Mouse (Mus musculus) liver, embryonic 11.5 days (tissue): ENCODE data around the gene Lipm. TPM values are rescaled to one million over a fixed set of nuclear protein-coding genes. Genes with fewer than 3 reads are reported as not detected.

Experiments
- ATAC-seq: fragments of 200-750 bp; cut with Nextera tagmentation; replicated peaks from 2 replicates; pipeline ENCODE4 v1.8.0; 2017; ENCODE audit warnings: moderate number of reproducible peaks, mild to moderate bottlenecking, moderate TSS enrichment, moderate library complexity; ENCODE audit not compliant: low FRiP score
- DNase-seq: peaks from one replicate; pipeline ENCODE4 v3.0.0-alpha.2; 2017; ENCODE audit warnings: low spot score
- H3K27ac ChIP-seq: fragments of 300-500 bp; sonication (generic); 2 replicates; pipeline ENCODE4 v1.5.1; 2014; ENCODE audit warnings: mild to moderate bottlenecking, low read depth, low read length, control low read depth
- H3K27me3 ChIP-seq: fragments of 300-500 bp; sonication (generic); replicated peaks from 2 replicates; pipeline ENCODE4 v1.6.1; 2014; ENCODE audit warnings: low read length, mixed read lengths; ENCODE audit not compliant: control insufficient read depth, insufficient read depth
- H3K36me3 ChIP-seq: fragments of 300-500 bp; sonication (generic); 2 replicates; pipeline ENCODE4 v1.6.1; 2014; ENCODE audit warnings: mild to moderate bottlenecking, low read length, moderate library complexity, mixed read lengths; ENCODE audit not compliant: control insufficient read depth, insufficient read depth
- H3K4me1 ChIP-seq: fragments of 300-500 bp; sonication (generic); replicated peaks from 2 replicates; pipeline ENCODE4 v1.6.1; 2014; ENCODE audit warnings: low read length, mixed read lengths; ENCODE audit not compliant: control insufficient read depth, insufficient read depth
- H3K4me2 ChIP-seq: fragments of 300-500 bp; sonication (generic); 2 replicates; pipeline ENCODE4 v1.6.1; 2014; ENCODE audit warnings: mild to moderate bottlenecking, control low read depth, moderate library complexity
- H3K4me3 ChIP-seq: fragments of 300-500 bp; sonication (generic); 2 replicates; pipeline ENCODE4 v1.5.1; 2014; ENCODE audit warnings: low read depth, low read length, control low read depth
- H3K9ac ChIP-seq: fragments of 300-500 bp; sonication (generic); 2 replicates; pipeline ENCODE4 v1.6.1; 2014; ENCODE audit warnings: low read depth, low read length, control low read depth
- H3K9me3 ChIP-seq: fragments of 300-500 bp; sonication (generic); 2 replicates; pipeline ENCODE4 v1.6.1; 2016; ENCODE audit warnings: low read length, inconsistent platforms, mixed read lengths; ENCODE audit not compliant: control insufficient read depth
- WGBS: fragments of 180-500 bp; shearing (Covaris S2); extraction: QIAGEN DNeasy Blood & Tissue Kit; methylation state at CpG from one replicate; pipeline ENCODE4 v1.1.7; 2014; 5-methylcytosine and 5-hydroxymethylcytosine counted together
- polyA plus RNA-seq: library from polyadenylated mRNA; unstranded; fragments of >200 nt; fragmentation: Nextera tagmentation; extraction: Ambion mirVana; gene quantifications from 2 replicates; pipeline ENCODE4 v1.2.1, GENCODE M21; 2014

Gene Lipm
- polyA plus RNA-seq, 1 experiment from 2014 or later: not detected

DNA sequence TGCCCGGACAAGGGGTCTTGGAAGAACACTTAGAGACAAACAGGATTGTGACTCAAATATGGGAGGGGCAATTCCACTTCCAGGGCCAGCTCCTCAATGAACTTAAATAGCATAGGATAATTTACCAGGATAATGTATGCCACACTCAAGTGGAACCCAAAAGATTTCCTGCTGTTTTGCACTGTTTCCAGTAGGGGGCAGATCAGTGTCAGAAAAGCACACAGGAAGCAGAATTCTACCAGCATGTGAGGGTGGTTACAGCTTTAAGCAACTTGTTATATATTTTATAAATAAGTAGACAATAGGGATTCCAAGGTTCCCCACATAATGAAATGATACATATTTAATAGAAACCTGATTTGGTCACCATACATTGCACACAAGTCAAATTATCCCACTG, 51.2 kb downstream of the Lipm start:
- H3K4me3 ChIP-seq: no peak overlapping the region
- H3K36me3 ChIP-seq: no peaks in the 10 kb centered on the region
- DNase-seq (no peak), ATAC-seq (no peak)
- no peak overlapping the region for H3K27ac ChIP-seq
- no peaks in the 10 kb centered on the region for H3K4me1 ChIP-seq
- H3K9me3 ChIP-seq: no peaks in the 10 kb centered on the region
- no peak overlapping the region for H3K9ac ChIP-seq
- no peaks in the 10 kb centered on the region for H3K27me3 ChIP-seq
- no peak overlapping the region for H3K4me2 ChIP-seq
- WGBS: 75% methylated on average over 1 of the region's 1 CpGs

DNA sequence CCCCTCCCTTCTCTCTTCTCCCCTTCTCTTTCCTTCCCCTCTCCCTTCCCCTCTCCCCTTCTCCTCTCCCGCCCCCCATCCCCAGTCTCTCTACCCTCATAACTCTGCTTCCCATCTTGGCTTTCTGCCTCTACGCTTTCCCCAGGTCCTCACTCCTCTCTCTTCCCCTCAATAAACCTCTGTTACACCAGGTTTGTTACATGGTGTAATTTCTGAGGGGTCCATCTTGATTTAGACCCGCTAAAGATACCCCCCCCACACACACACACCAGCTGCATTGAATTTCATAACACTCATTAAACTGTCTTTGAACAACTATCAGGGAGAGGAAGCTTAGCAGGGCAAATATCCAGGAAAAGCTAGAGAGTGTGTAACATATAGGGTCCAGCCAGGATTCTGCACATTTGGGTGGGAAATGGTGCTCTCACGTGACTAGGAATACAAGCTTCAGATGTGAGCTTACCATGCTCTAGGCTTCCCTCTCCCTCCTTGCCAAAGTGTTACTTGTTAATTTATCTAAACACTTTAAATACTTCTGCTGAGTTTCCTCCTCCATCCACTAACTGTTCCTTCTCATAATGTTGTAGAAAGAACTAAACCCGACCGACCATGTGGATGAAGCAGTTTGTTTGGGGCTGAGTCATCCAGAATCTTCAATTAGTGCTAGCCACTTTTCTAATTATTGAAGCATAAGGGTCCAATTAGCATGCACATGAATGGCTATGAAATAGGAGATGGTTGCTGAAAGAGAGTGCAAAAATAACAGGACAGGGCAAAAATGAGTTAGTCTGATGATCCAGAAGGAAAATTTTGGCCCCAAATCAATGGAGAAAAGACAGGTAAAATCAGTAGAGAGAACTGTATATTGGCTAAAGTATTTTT, 52.8 kb downstream of the Lipm start:
- Histone ChIP-seq H3K4me3 (no peak overlapping the region), H3K4me2 (no peak overlapping the region), H3K9ac (no peak overlapping the region), H3K4me1 (no peaks in the 10 kb centered on the region), H3K9me3 (no peaks in the 10 kb centered on the region), H3K36me3 (no peaks in the 10 kb centered on the region), H3K27me3 (no peaks in the 10 kb centered on the region), H3K27ac (no peak overlapping the region)
- WGBS: 76% methylated on average over 6 of the region's 6 CpGs
- DNase-seq (no peak), ATAC-seq (no peak)

DNA sequence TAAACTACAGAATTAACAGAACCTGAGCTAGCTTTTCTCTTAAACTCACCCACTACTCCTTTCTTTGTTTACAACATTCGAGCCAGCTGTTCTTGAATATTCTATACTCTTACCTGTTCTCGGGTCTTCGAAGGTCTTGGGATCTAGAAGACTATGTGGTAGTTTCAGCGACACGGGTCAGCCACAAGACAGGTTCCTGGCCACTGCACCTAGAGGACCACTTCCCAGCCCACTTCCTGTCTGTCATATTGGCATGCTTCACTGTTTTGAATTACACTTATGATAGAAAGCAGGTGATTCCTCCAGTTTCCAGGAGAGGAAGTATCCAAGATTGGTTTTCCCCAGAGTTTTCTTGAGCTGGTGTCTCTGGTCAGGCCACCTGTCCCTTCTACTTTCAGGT, 62.0 kb downstream of the Lipm start:
- H3K9me3 ChIP-seq: no peaks in the 10 kb centered on the region
- WGBS: 76% methylated on average over 5 of the region's 5 CpGs
- H3K4me1 ChIP-seq: no peaks in the 10 kb centered on the region

DNA sequence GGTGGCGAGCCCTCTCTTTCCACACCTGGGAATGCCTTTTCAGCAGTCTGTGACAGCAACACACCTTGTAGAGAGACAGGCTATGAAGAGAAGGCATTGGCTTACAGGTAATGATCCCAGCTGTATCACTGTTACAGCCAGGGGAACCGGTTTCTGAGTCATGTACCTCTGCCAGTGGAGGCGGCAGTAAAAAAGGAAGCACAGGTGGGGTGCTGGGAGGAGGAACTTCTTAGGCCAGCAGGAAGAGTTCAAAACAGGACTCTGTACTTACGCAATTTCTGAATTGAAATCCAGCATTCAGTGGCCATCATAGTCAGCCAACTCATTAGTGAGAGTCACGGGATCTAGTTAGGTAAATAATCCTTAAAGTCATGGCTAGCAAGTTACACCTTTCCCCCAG, 65.2 kb downstream of the Lipm start, which contains the start of gene Ankrd22:
TSS of gene Ankrd22 (minus strand) at position 163 of the 400 bp plus-strand sequence.
- Histone ChIP-seq H3K36me3 (no peaks in the 10 kb centered on the region), H3K4me3 (no peak within 1 kb of the TSS), H3K9me3 (no peaks in the 10 kb centered on the region), H3K4me1 (no peaks in the 10 kb centered on the region), H3K9ac (no peak within 1 kb of the TSS), H3K27me3 (no peaks in the 10 kb centered on the region), H3K4me2 (no peak within 1 kb of the TSS), H3K27ac (no peak within 1 kb of the TSS)
- WGBS: 53% methylated on average over 5 of the region's 5 CpGs
- ATAC-seq (no peak), DNase-seq (no peak)

More for the DNA sequence above, 62.0 kb downstream of the Lipm start:
- no peak overlapping the region for H3K27ac ChIP-seq
- ATAC-seq (no peak), DNase-seq (no peak)
- no peak overlapping the region for H3K4me3 ChIP-seq
- H3K36me3 ChIP-seq: no peaks in the 10 kb centered on the region
- H3K4me2 ChIP-seq: no peak overlapping the region
- no peaks in the 10 kb centered on the region for H3K27me3 ChIP-seq
- H3K9ac ChIP-seq: no peak overlapping the region

DNA sequence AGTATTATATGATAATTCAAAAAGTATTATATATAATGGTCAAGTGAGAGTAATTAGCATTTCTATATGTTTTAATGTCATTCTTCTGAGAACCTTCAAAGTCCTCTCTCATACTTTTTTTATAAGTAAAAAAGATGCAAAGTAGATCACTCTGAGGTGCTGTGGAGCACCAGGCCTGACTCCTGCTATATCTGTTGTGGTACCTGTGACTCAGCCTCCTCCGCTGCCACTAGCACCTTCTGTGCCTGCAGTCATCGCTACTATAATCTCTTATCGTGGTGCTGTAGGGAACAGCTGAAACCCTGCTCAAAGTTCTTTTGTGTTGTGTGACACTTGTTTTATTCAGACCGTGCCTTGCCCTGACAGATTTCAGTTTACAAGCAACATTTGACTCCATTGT, 65.7 kb downstream of the Lipm start:
- H3K4me3 ChIP-seq: no peak overlapping the region
- H3K27me3 ChIP-seq: no peaks in the 10 kb centered on the region
- no peaks in the 10 kb centered on the region for H3K9me3 ChIP-seq
- no peak overlapping the region for H3K27ac ChIP-seq
- ATAC-seq: no peak
- 85% methylated on average over 4 of the region's 4 CpGs for WGBS
- DNase-seq: no peak
- H3K9ac ChIP-seq: no peak overlapping the region
- H3K4me1 ChIP-seq: no peaks in the 10 kb centered on the region
- H3K36me3 ChIP-seq: no peaks in the 10 kb centered on the region
- no peak overlapping the region for H3K4me2 ChIP-seq

DNA sequence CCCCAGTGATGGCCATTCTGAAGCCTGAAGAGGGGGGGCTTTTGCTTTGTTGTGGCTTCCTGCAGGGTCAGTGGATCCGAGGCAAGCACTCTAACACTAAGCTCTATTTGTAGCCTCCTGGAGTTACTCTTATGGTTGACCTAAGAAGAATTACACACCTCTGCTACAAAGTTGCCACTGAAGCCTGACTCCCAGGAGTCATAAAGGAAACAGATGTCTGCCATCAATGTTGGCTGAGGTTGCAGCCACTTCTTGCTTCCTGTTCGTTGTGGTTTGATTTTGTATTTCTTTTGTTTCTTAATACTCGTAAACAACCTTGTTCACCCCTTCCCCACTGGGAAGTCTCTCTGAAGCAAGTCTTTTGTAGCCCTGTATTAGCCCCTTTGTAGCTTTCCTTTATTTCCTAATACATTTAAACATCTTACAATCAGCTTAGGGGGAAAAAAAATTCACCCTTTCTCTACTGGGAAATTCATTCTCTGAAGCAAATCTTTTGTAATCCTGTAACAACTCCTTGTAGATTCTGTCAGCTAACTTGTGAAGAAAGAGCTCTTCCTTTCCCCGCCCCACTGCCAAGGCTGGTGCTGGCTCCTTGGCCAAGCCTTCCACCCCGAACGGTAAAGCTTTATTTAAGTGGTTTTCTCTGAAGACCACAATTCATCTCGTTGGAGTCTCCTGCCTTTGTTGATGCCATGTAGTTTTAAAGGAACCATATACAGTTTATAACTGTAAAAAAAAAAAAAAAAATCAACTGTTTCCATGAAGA, 67.3 kb downstream of the Lipm start:
- ATAC-seq (no peak), DNase-seq (no peak)
- Histone ChIP-seq H3K27ac (no peak overlapping the region), H3K9me3 (no peaks in the 10 kb centered on the region), H3K9ac (no peak overlapping the region), H3K4me3 (no peak overlapping the region), H3K36me3 (no peaks in the 10 kb centered on the region), H3K4me2 (no peak overlapping the region), H3K4me1 (no peaks in the 10 kb centered on the region), H3K27me3 (no peaks in the 10 kb centered on the region)
- WGBS: 49% methylated on average over 7 of the region's 7 CpGs

DNA sequence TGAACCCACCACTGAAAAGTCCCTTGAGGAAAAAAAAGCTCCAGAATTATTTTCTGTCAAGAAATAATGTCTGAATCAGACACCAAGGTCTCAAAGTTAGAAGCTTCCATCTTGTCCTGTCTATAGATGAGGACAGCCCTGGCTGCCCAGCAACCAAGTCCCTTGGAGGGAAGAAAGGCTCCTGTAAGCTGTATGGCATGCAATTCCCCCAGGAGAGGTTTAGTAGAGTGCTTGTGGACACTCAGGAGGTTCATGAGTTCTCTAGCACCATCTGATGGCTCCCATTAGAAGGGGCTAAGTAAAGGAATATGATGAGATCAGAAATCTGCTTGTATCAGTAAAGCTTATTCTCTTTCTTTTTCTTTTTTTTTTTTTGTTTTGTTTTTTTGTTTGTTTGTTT, 68.4 kb downstream of the Lipm start:
- Histone ChIP-seq H3K9ac (no peak overlapping the region), H3K9me3 (no peaks in the 10 kb centered on the region), H3K36me3 (no peaks in the 10 kb centered on the region), H3K4me1 (no peaks in the 10 kb centered on the region), H3K27me3 (no peaks in the 10 kb centered on the region), H3K27ac (no peak overlapping the region), H3K4me3 (no peak overlapping the region), H3K4me2 (no peak overlapping the region)
- ATAC-seq (no peak), DNase-seq (no peak)

DNA sequence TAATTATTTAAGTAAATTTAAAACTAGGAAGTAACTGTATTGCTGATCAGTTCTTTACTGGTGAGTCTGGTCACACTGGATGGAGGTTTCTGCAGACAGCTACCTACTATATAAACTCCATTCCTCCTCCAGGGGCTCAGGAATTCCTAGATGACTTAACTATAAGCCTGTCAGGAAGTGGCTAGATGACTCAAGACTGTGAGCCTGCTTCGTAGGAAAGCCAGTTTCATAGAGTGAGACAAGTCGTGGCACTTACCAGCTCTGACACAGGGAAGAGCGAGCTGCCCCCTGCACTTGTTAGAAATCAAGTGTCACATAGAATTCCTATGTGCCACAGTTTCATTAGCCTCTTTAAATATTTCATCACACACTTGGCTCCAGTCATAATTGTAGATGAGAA, 70.4 kb downstream of the Lipm start:
- no peak overlapping the region for H3K4me3 ChIP-seq
- H3K4me2 ChIP-seq: no peak overlapping the region
- no peaks in the 10 kb centered on the region for H3K27me3 ChIP-seq
- WGBS: 51% methylated on average over 3 of the region's 3 CpGs
- ATAC-seq: no peak
- no peak overlapping the region for H3K27ac ChIP-seq
- no peak overlapping the region for H3K9ac ChIP-seq
- H3K36me3 ChIP-seq: no peaks in the 10 kb centered on the region
- no peaks in the 10 kb centered on the region; the same call in 1 of the 2 replicates for H3K4me1 ChIP-seq
- H3K9me3 ChIP-seq: no peaks in the 10 kb centered on the region
- DNase-seq: no peak
